ENCODE assay signal across 8 mouse cellular contexts in the genomic region with DNA sequence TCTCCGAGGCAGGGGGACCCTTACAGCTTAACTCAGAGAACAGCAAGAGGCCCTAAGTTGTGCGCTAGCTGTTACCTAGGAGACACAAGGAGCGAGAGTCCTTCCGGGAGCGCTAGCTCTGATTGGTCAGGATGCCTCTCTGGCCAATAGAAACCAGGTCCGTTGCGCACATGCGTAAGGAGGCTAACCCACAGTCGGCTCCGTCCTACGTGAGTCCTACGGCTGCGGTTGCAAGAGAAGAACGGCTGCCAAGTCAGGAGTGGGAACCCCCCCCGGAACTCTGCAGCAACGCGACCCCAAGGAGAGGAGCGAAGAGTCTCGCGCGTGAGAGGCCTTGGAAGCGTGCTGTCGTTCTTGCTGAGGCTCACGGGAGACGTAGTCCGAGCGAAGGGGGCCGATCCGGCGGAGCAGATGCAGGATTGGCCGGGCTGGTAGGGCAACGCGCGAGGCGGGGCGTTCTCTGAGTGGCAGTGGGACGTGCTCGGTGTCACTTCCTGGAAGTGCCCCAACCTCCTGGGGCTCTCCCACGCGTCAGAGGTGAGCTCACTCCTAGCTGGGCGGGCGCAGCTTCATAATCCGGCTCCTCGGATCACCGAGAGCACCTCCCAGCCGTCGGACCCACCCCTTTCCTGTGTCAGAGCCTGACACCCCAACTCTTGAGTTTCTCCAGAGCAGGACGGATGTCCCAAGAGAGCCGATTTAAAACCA. TPM values are rescaled to one million over a fixed set of nuclear protein-coding genes. Genes with fewer than 3 reads are reported as not detected.
DNase-seq lines count a peak whose midpoint lies in the region; ATAC-seq and TF ChIP-seq lines count a peak whose summit lies in the region.

A gene (plus strand): TSS at position 167 of the 708 bp plus-strand sequence.

- peaks cover 7% of the 10 kb centered on the region for H3K36me3 ChIP-seq in ES-E14 (ENCODE audit: control insufficient read depth, insufficient read depth, low read length, poor library complexity, severe bottlenecking)
- peaks cover 10% of the 10 kb centered on the region for H3K36me3 ChIP-seq in forebrain, embryonic 15.5 days

- H3K4me3 ChIP-seq in ES-E14 (ENCODE audit: insufficient read depth in 1 of 2, low read depth in 1 of 2, low read length in 2 of 2, poor library complexity in 1 of 2, severe bottlenecking in 1 of 2) = peak within 1 kb of the TSS; percentile 79 to 99
- H3K4me3 ChIP-seq in forebrain, embryonic 15.5 days = peak within 1 kb of the TSS; percentile 54
- peak within 1 kb of the TSS; percentile 87 for H3K4me3 ChIP-seq in lung, adult 2 months (replicated peaks; ENCODE audit: extremely low read depth, low read depth, low read length)

- in situ Hi-C loops in ES-E14 (cut with MboI; ENCODE audit: low sequenced_read_pairs in 2 of 2, unreplicated experiment in 2 of 2) = no loop called here

- WGBS in forebrain, embryonic 15.5 days = under 1% methylated on average over 49 of the region's 49 CpGs
- WGBS in lung, adult 2 months = under 1% methylated on average over 49 of the region's 49 CpGs

- intact Hi-C loops in heart, postnatal 25 days (cut with DNase I) = loop anchor here (5.0 to 10.0 kb wide), 2 partner anchors 56 to 173 kb away; a partner anchor contains a TSS

- H3K27ac ChIP-seq in ES-E14 (ENCODE audit: insufficient read depth, low read depth, low read length, poor library complexity, severe bottlenecking) = peak within 1 kb of the TSS; percentile 82
- H3K27ac ChIP-seq in forebrain, embryonic 15.5 days (replicated peaks) = peak within 1 kb of the TSS; percentile 93

- no peaks in the 10 kb centered on the region for H3K9me3 ChIP-seq in ES-E14 (ENCODE audit: control insufficient read depth, insufficient read depth, low read depth, low read length)
- H3K9me3 ChIP-seq in forebrain, embryonic 15.5 days = no peaks in the 10 kb centered on the region

- peak within 1 kb of the TSS; percentile 84 for H3K9ac ChIP-seq in ES-E14 (ENCODE audit: insufficient read depth, low read depth, low read length, poor library complexity, severe bottlenecking)
- peak within 1 kb of the TSS; percentile 57 for H3K9ac ChIP-seq in forebrain, embryonic 15.5 days (replicated peaks)

- no peak for TF ChIP-seq CTCF in lung, adult 2 months (IDR thresholded peaks at IDR 0.05; ENCODE audit: insufficient read depth, low read length)

- ATAC-seq in forebrain, embryonic 15.5 days (replicated peaks) = peak; percentile 98
- peak; percentile 95 for ATAC-seq in neutrophil, adult 5-6 weeks (ENCODE audit: extremely low read depth, insufficient number of reproducible peaks, low FRiP score, poor library complexity, severe bottlenecking)

- H3K27me3 ChIP-seq in forebrain, embryonic 15.5 days = no peaks in the 10 kb centered on the region

- TF ChIP-seq POLR2A in lung, adult 2 months (IDR thresholded peaks at IDR 0.05; ENCODE audit: borderline replicate concordance, extremely low read depth, low read depth, low read length) = peak; percentile 82

- H3K4me1 ChIP-seq in ES-E14 (ENCODE audit: control insufficient read depth in 2 of 2, insufficient read depth in 2 of 2, low read length in 2 of 2, poor library complexity in 1 of 2) = peaks cover 2 to 11% of the 10 kb centered on the region in 2 experiments; a peak in 2 of 4 replicates
- peaks cover 17% of the 10 kb centered on the region for H3K4me1 ChIP-seq in forebrain, embryonic 15.5 days
- H3K4me1 ChIP-seq in lung, adult 2 months (ENCODE audit: control insufficient read depth, insufficient read depth, low read length) = peaks cover 6% of the 10 kb centered on the region

- peak within 1 kb of the TSS; percentile 56 for H3K4me2 ChIP-seq in forebrain, embryonic 15.5 days (replicated peaks)

- peak; percentile 96 for DNase-seq in ES-E14 (ENCODE audit: low read depth, low spot score)
- DNase-seq in cerebellum, adult 11-12 months = peak; percentile 99
- DNase-seq in heart, postnatal 25 days (ENCODE audit: low spot score) = peak; percentile 99
- DNase-seq in layer of hippocampus, adult 18-20 months (ENCODE audit: low spot score in 2 of 2) = peak; percentile 99 to 100
- peak; percentile 98 for DNase-seq in lung, adult 2 months
- peak; percentile 99 for DNase-seq in thymus, adult 18-20 months

TF ChIP-seq in ES-E14, 5 proteins besides CTCF, POLR2A, EP300 and RAD21:
- TF ChIP-seq HCFC1 (IDR thresholded peaks at IDR 0.05; ENCODE audit: borderline replicate concordance, insufficient read depth, low read length) = peak; percentile 88
- TF ChIP-seq ZNF384 (IDR thresholded peaks at IDR 0.05; ENCODE audit: low read depth, low read length) = no peak
- peak; percentile 42; the same call in 1 of the 2 replicates for TF ChIP-seq CHD2 (IDR thresholded peaks at IDR 0.05; ENCODE audit: low read depth, low read length)
TF ChIP-seq in ES-E14: peak in this region for 2.

RNA-seq across cellular contexts. Expression of the gene that starts here (rescaled TPM):
- total RNA-seq in ES-E14 (2012; rRNA removed) = 6.4 and 7.3 TPM in 2 replicates
- polyA plus RNA-seq in forebrain, embryonic 15.5 days (2015; fragmentation: Nextera tagmentation; extraction: Ambion mirVana) = 11.7 and 12.5 TPM in 2 replicates
- 1 to 10 TPM; 2.5 to 3.0 TPM for total RNA-seq in heart, postnatal 25 days (2021)
- total RNA-seq in layer of hippocampus, adult 18-20 months (2021) = 1 to 10 TPM; 8.1 to 8.6 TPM
- polyA plus RNA-seq in lung, adult 2 months (2012; rRNA removed) = 5.3 and 7.4 TPM in 2 replicates
- 5.1 and 7.4 TPM in 2 replicates for total RNA-seq in neutrophil, adult 5-6 weeks (2017)

Comparison
In these comparisons a context has a peak if more than half of its experiments do, and no peak if none do; other contexts are left out.
1. Peak in every context shown above with its lines: DNase-seq, ATAC-seq, H3K4me3 ChIP-seq and H3K27ac ChIP-seq.